Mouse (Mus musculus) small intestine, adult 2 months (tissue): ENCODE data around the gene Aes. TPM values are rescaled to one million over a fixed set of nuclear protein-coding genes. Genes with fewer than 3 reads are reported as not detected.

Source experiments
- H3K27ac ChIP-seq: fragments of 200-500 bp; 2 replicates; pipeline ENCODE4 v1.5.1; 2012; ENCODE audit warnings: low read depth, low read length, control low read depth, inconsistent platforms; ENCODE audit not compliant: insufficient read depth
- H3K27me3 ChIP-seq: fragments of 200-500 bp; 2 replicates; pipeline ENCODE4 v1.6.1; 2012; ENCODE audit warnings: mild to moderate bottlenecking, moderate library complexity, low read length, inconsistent platforms; ENCODE audit not compliant: control insufficient read depth, insufficient read depth
- H3K36me3 ChIP-seq: fragments of 200-500 bp; 2 replicates; pipeline ENCODE4 v1.6.1; 2012; ENCODE audit warnings: mild to moderate bottlenecking, low read length, control low read depth, inconsistent platforms; ENCODE audit not compliant: control insufficient read depth, insufficient read depth
- H3K4me1 ChIP-seq: fragments of 200-500 bp; 2 replicates; pipeline ENCODE4 v1.6.1; 2012; ENCODE audit warnings: low read length, inconsistent platforms, mixed read lengths; ENCODE audit not compliant: control insufficient read depth, insufficient read depth, insufficient read length
- H3K4me3 ChIP-seq: fragments of 200-500 bp; 2 replicates; pipeline ENCODE4 v1.5.1; 2012; ENCODE audit warnings: low read depth, mild to moderate bottlenecking, control low read depth, inconsistent platforms, low read length, moderate library complexity
- CTCF ChIP-seq: fragments of 200-500 bp; IDR thresholded peaks from 2 replicates; pipeline ENCODE4 v1.5.1; 2012; ENCODE audit warnings: low read depth, mild to moderate bottlenecking, control low read depth, inconsistent platforms, low read length, moderate library complexity, mixed read lengths; ENCODE audit not compliant: insufficient replicate concordance, insufficient read length; ENCODE audit errors: extremely low read depth
- POLR2A ChIP-seq: fragments of 200-500 bp; IDR thresholded peaks from 2 replicates; pipeline ENCODE4 v1.6.1; 2012; ENCODE audit warnings: low read depth, mild to moderate bottlenecking, control low read depth, inconsistent platforms, low read length, moderate library complexity
- WGBS: fragments of 180-500 bp; shearing (Covaris S2); methylation state at CpG from one replicate; pipeline ENCODE4 v1.1.7; 2018; 5-methylcytosine and 5-hydroxymethylcytosine counted together
- polyA plus RNA-seq: library from polyadenylated mRNA; depleted of rRNA; stranded (reverse); fragments of >200 nt; gene quantifications from 2 replicates; pipeline ENCODE4 v1.2.3, GENCODE M21; 2012; rRNA removed

Aes gene
- polyA plus RNA-seq, 1 experiment, result 3,003 TPM

GRCm38 (mm10) chr10:81604968-81605665, 45.8 kb downstream of the Aes start:
- H3K36me3 ChIP-seq, result no peaks in the 10 kb centered on the region
- WGBS, result 18% methylated on average over 29 of the region's 29 CpGs
- TF ChIP-seq CTCF (peak; percentile 90), POLR2A (no peak)

DNA sequence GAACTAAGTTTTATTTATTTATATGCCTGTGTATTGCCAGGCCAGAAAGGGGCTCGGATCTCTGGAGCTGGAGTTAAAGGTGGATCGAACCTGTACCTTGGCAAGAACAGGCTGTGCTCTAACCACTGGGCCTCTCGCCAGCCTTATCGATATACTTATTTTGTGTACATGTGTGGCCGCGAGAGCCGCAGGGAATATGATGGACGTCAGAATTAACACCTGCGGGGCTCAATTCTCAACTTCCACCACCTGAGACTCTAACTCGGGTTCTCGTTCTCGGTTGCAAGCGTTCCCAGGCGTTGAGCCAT, 46.3 kb downstream of the Aes start:
- WGBS, result under 1% methylated on average over 14 of the region's 14 CpGs
- no peaks in the 10 kb centered on the region for H3K36me3 ChIP-seq
- no peaks in the 10 kb centered on the region for H3K27me3 ChIP-seq
- H3K27ac ChIP-seq, result peak overlapping the region; percentile 82
- TF ChIP-seq POLR2A (no peak), CTCF (no peak)
- H3K4me1 ChIP-seq, result peaks cover 13% of the 10 kb centered on the region
- H3K4me3 ChIP-seq, result peak overlapping the region; percentile 59

More at GRCm38 (mm10) chr10:81604968-81605665, 45.8 kb downstream of the Aes start:
- Histone ChIP-seq H3K4me1 (peaks cover 15% of the 10 kb centered on the region), H3K27ac (peak overlapping the region; percentile 82), H3K4me3 (peak overlapping the region; percentile 59), H3K27me3 (no peaks in the 10 kb centered on the region)

DNA sequence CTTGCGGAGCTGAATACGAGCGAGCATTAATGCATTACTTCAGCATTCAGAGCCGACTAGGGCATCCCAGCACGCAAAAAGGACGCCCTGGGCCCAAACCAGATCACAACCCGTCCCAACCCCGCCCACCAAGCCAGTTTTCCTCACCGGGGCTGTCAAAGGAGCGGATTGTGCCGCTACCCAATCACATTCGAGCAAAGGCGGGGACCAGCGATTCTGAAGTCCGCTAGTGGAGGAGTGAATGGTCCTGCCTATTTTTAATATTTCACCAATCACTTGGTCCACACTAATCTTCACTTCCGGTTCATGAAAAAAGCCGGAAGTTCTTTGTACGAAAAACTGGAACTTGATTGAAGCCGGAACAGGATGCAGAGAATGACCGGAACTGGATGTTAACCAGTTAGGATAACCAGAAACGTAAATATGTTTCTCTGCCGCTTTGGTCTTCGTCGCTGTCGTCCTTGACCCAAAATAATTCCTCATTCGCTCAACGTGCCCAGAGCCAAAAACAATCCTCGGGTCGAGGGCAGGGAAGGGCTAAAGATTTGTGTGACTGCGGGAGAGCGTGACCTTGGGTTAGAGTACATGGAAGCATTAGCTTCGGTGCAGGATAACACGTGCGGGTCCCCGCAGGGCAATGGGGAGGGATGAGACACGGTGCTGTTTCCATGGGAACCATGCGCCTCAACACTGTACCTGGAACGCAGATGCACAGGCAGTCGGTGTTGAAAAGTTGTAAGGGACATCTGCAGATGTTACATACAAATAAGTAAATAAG, 46.9 kb downstream of the Aes start, which contains the start of gene BC025920:
TSS of gene BC025920 (plus strand) at position 297 of the 778 bp plus-strand sequence.
- Histone ChIP-seq H3K4me3 (peak within 1 kb of the TSS; percentile 79), H3K4me1 (peaks cover 11% of the 10 kb centered on the region; the same call in 1 of the 2 replicates), H3K27ac (peak within 1 kb of the TSS; percentile 86), H3K36me3 (no peaks in the 10 kb centered on the region), H3K27me3 (no peaks in the 10 kb centered on the region)
- 2% methylated on average over 39 of the region's 39 CpGs for whole genome bisulfite sequencing
- TF ChIP-seq CTCF (no peak), POLR2A (peak; percentile 65; the same call in 1 of the 2 replicates)

DNA sequence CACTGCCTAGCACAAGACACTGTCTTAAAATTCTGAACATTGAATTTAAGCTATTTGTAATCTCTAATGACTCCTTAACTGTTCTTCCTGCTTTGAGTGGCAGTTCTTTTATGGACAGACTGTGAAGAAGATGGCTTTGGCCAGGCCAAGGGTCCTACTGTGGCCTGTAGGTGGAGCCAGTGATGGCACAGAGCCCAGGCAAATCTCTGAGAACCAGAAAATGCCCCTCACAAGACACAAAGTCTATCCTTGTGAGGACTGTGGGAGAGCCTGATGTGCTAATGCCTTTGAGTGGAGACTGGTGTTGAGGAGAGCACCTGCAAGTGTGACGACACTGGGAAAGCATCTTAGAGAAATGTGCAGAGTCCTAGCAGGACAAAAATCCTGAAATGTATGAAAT, 49.0 kb downstream of the Aes start:
- Histone ChIP-seq H3K27me3 (no peaks in the 10 kb centered on the region), H3K27ac (no peak overlapping the region), H3K4me1 (peaks cover 8% of the 10 kb centered on the region; the same call in 1 of the 2 replicates), H3K4me3 (no peak overlapping the region), H3K36me3 (no peaks in the 10 kb centered on the region)
- WGBS, result 97% methylated on average over 1 of the region's 1 CpGs
- no peak for TF ChIP-seq CTCF
- TF ChIP-seq POLR2A, result no peak

DNA sequence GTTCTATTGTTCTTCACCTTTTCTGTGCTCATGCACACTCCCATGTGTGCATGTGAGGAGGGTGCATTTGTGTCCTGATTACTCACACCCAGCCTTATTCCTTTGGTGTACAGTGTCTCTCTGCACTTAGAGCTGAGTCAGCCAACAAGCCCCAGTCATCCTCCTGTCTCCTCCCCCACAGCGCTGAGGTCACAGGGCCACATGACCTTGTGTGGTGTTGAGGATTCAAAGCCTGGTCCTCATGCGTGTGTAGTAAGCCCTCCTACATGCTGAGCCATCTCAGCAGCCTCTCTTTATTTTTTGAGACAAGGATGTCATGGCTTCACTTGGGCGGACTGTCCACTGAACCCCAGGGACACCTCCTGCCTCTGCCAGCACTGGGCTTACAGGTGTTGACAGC, 53.5 kb downstream of the Aes start:
- no peak for TF ChIP-seq CTCF
- no peak for TF ChIP-seq POLR2A
- WGBS, result 68% methylated on average over 3 of the region's 3 CpGs

DNA sequence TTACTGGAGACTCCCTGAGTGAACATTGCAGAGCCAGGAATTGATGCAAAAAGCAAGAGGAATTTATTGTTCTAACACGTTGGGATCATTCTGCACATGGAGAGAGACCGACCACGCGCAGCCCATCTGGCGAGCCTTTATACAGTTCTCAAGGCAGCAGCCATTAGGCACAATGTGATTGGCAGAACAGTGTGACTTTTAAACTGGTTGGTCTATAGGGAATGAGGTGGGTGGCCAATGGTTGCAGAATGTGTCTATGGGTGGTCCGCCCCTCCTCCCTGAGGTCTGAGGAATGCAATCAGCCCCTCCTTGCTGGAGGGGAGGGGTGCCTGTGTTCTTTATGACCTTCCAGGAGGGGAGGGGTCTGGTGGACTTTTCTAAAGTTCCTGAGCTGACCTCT, 56.2 kb downstream of the Aes start:
- Histone ChIP-seq H3K4me1 (no peaks in the 10 kb centered on the region), H3K4me3 (no peak overlapping the region), H3K27me3 (0 out of 2 replicates have a peak, but pooled peaks cover 2% of the 10 kb centered on the region), H3K36me3 (no peaks in the 10 kb centered on the region), H3K27ac (no peak overlapping the region)
- WGBS, result 82% methylated on average over 6 of the region's 6 CpGs
- TF ChIP-seq CTCF, result no peak

More for the DNA sequence above, 53.5 kb downstream of the Aes start:
- H3K27me3 ChIP-seq, result 0 out of 2 replicates have a peak, but pooled peaks cover 2% of the 10 kb centered on the region
- no peak overlapping the region for H3K4me3 ChIP-seq
- no peaks in the 10 kb centered on the region for H3K4me1 ChIP-seq
- H3K27ac ChIP-seq, result no peak overlapping the region
- H3K36me3 ChIP-seq, result no peaks in the 10 kb centered on the region

Other genes starting within 250 kb of the Aes start
- 16.6 and 29.2 TPM in 2 replicates for gene Cactin, start 238.4 kb upstream of the Aes start, polyA plus RNA-seq
- 10.0 and 10.2 TPM in 2 replicates for gene Tbxa2r, start 230.8 kb upstream of the Aes start, polyA plus RNA-seq
- gene Gipc3, start 216.2 kb upstream of the Aes start, polyA plus RNA-seq, result 0.67 and 1.2 TPM in 2 replicates
- 86.8 and 196 TPM in 2 replicates for gene Hmg20b, start 209.0 kb upstream of the Aes start, polyA plus RNA-seq
- gene Mfsd12, start 202.0 kb upstream of the Aes start, polyA plus RNA-seq, result 14.6 and 22.7 TPM in 2 replicates
- 7.4 and 20.5 TPM in 2 replicates for gene 4930404N11Rik, start 193.7 kb upstream of the Aes start, polyA plus RNA-seq
- gene Fzr1, start 181.0 kb upstream of the Aes start, polyA plus RNA-seq, result 70.5 and 132 TPM in 2 replicates
- gene Dohh, start 175.1 kb upstream of the Aes start, polyA plus RNA-seq, result 86.8 and 113 TPM in 2 replicates
- gene Gm48551, start 175.0 kb upstream of the Aes start, polyA plus RNA-seq, result 1.8 and 4.8 TPM in 2 replicates
- 2.9 and 5.0 TPM in 2 replicates for gene Gm48552, start 170.5 kb upstream of the Aes start, polyA plus RNA-seq
- 2,702 and 6,898 TPM in 2 replicates for gene Smim24, start 166.4 kb upstream of the Aes start, polyA plus RNA-seq
- gene Nfic, start 103.9 kb upstream of the Aes start, polyA plus RNA-seq, result 15.5 and 19.4 TPM in 2 replicates
- 1.1 and 3.3 TPM in 2 replicates for gene Celf5, start 76.8 kb upstream of the Aes start, polyA plus RNA-seq
- 196 and 354 TPM in 2 replicates for gene Ncln, start 63.1 kb upstream of the Aes start, polyA plus RNA-seq
- gene S1pr4, start 59.4 kb upstream of the Aes start, polyA plus RNA-seq, result 4.0 and 5.6 TPM in 2 replicates
- gene Gna15, start 35.3 kb upstream of the Aes start, polyA plus RNA-seq, result 1.5 and 3.0 TPM in 2 replicates
- gene Gna11, start 14.3 kb upstream of the Aes start, polyA plus RNA-seq, result 318 and 828 TPM in 2 replicates
- gene Tle2, start 15.1 kb downstream of the Aes start, polyA plus RNA-seq, result 17.8 and 20.4 TPM in 2 replicates
- 7.3 and 34.4 TPM in 2 replicates for gene Tle6, start 41.6 kb downstream of the Aes start, polyA plus RNA-seq
- 0.33 and 0.58 TPM in 2 replicates for gene BC025920, start 46.8 kb downstream of the Aes start, polyA plus RNA-seq
- 16.4 and 34.7 TPM in 2 replicates for gene Sirt6, start 68.3 kb downstream of the Aes start, polyA plus RNA-seq
- 11.3 and 24.2 TPM in 2 replicates for gene Ankrd24, start 69.1 kb downstream of the Aes start, polyA plus RNA-seq
- 0.04 and 0.08 TPM in 2 replicates for gene Gm10778, start 89.6 kb downstream of the Aes start, polyA plus RNA-seq
- 0.05 TPM in 1 of 2 replicates, not detected in the other for gene Zfp433, start 145.3 kb downstream of the Aes start, polyA plus RNA-seq
- gene Gm3055, start 211.7 kb downstream of the Aes start, polyA plus RNA-seq, result not detected in 2 replicates